Mouse (Mus musculus) retina, embryonic 14.5 days (tissue): ENCODE measurements around the gene Wdr66.
"Not testable (repeated sequence)": the region's sequence is repeated elsewhere in the genome, so short reads cannot be mapped to it uniquely, and the experiment has no call there.

Source experiments
- DNase-seq: peaks from one replicate; pipeline ENCODE4 v3.0.0-alpha.2; 2015; ENCODE audit warnings: low spot score

The Wdr66 gene

GRCm38 (mm10) chr5:123251834-123252233 is at the start of gene Wdr66:
Gene Wdr66 (plus strand): TSS chr5:123252102.
- peak; percentile 97 for DNase-seq

- DNase-seq: not testable (repeated sequence)
Measured at GRCm38 (mm10) chr5:123202771-123203170, 49.1 kb upstream of the Wdr66 start.

- DNase-seq: not testable (repeated sequence)
Measured at GRCm38 (mm10) chr5:123203591-123203990, 48.3 kb upstream of the Wdr66 start.

GRCm38 (mm10) chr5:123222346-123223050 is 29.4 kb upstream of the Wdr66 start:
- DNase-seq: not testable (repeated sequence)

- no peak for DNase-seq
Measured at GRCm38 (mm10) chr5:123223051-123223410, 28.9 kb upstream of the Wdr66 start.

- DNase-seq: not testable (repeated sequence)
Measured at GRCm38 (mm10) chr5:123223861-123224260, 28.0 kb upstream of the Wdr66 start.

GRCm38 (mm10) chr5:123226851-123227250 is 25.1 kb upstream of the Wdr66 start:
- DNase-seq: no peak

GRCm38 (mm10) chr5:123227762-123228523 is 24.0 kb upstream of the Wdr66 start:
- peak; percentile 95 for DNase-seq

- no peak for DNase-seq
Measured at GRCm38 (mm10) chr5:123228524-123228922, 23.4 kb upstream of the Wdr66 start.

GRCm38 (mm10) chr5:123229296-123229695 is 22.6 kb upstream of the Wdr66 start:
- no peak for DNase-seq

- no peak for DNase-seq
Measured at GRCm38 (mm10) chr5:123232180-123232579, 19.7 kb upstream of the Wdr66 start.

GRCm38 (mm10) chr5:123235731-123236130 is 16.2 kb upstream of the Wdr66 start:
- DNase-seq: peak; percentile 58

GRCm38 (mm10) chr5:123236426-123236825 is 15.5 kb upstream of the Wdr66 start:
- no peak for DNase-seq

GRCm38 (mm10) chr5:123239501-123239900 is 12.4 kb upstream of the Wdr66 start:
- DNase-seq: no peak

- DNase-seq: peak; percentile 85
Measured at GRCm38 (mm10) chr5:123245518-123245917, 6.4 kb upstream of the Wdr66 start.

GRCm38 (mm10) chr5:123251390-123251789 is 512 bp upstream of the Wdr66 start:
- DNase-seq: no peak

GRCm38 (mm10) chr5:123256841-123257755 is 5.2 kb downstream of the Wdr66 start:
- DNase-seq: peak; percentile 69

- DNase-seq: peak; percentile 70
Measured at GRCm38 (mm10) chr5:123258990-123259389, 7.1 kb downstream of the Wdr66 start.

GRCm38 (mm10) chr5:123260698-123261097 is 8.8 kb downstream of the Wdr66 start:
- DNase-seq: no peak

GRCm38 (mm10) chr5:123266909-123267308 is 15.0 kb downstream of the Wdr66 start:
- no peak for DNase-seq

- no peak for DNase-seq
Measured at GRCm38 (mm10) chr5:123268477-123269474, 16.9 kb downstream of the Wdr66 start.
